Mouse (Mus musculus): ENCODE data around the gene Sec16b.

GRCm38 (mm10) chr1:157481666-157482065 lies 24.9 kb upstream of the Sec16b start:
- TF ChIP-seq CTCF (IDR thresholded peaks at IDR 0.05) = no peak
- no peak for TF ChIP-seq EP300 (IDR thresholded peaks at IDR 0.05; ENCODE audit: insufficient read depth, low read depth, low read length)
- no peak for TF ChIP-seq POLR2A (IDR thresholded peaks at IDR 0.05; ENCODE audit: insufficient read depth, low read depth, low read length)

Data from heart, adult 2 months (tissue).